Mouse (Mus musculus): ENCODE measurements around the gene Ppp1r3e. TPM values are rescaled to one million over a fixed set of nuclear protein-coding genes. Genes with fewer than 3 reads are reported as not detected.

Ppp1r3e gene
- polyA plus RNA-seq, 1 experiment, result 1.7 TPM

DNA sequence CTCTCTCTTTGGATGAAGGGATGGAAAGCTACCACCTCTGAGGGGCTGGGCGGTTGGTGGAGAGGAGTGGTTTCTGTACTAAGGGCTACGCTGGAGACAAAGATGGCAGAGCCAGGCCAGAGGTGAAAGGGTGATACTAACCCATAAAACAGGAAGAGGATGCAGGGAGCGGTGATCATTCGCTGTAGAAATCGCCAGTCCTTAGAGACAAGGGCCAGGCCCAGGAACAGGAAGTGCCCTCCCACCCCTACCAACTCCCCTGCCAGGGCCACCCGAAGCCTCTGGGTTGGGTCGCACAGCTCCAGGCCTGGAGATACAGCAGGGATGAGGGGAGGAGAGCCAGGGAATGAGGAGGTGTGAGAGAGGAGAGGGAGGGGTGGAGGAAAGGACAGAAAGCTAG, 31.3 kb upstream of the Ppp1r3e start:
- no peaks in the 10 kb centered on the region for H3K36me3 ChIP-seq (replicated peaks; ENCODE audit: low read length)
- TF ChIP-seq FLI1 (IDR thresholded peaks at IDR 0.05; ENCODE audit: low read length), result no peak
- TF ChIP-seq GATA1 (IDR thresholded peaks at IDR 0.05; ENCODE audit: borderline replicate concordance, low read length), result no peak
- H3K9me3 ChIP-seq, result no peaks in the 10 kb centered on the region
- peaks cover 22% of the 10 kb centered on the region for H3K4me1 ChIP-seq
- H3K4me3 ChIP-seq (replicated peaks), result no peak overlapping the region
- H3K27me3 ChIP-seq (replicated peaks), result peaks cover 88% of the 10 kb centered on the region

DNA sequence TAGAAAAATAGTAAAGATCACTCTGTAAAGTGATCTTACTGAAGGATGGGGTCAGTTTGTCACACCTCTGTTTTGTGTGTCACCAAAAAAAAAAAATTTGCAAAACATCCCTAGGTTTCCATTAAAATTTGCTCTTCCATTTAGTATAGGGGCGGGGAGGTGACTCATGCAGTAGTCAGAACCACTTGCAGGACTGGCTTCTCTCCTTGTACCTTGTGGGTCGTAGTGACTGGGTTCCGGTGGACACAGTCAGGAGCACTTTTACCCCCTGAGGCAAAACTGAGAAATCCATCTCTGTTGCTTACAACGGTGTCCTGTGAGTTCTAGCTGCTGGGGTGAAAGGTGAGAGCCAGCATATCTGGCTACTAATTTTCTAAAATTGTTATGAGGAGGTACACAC, 26.3 kb upstream of the Ppp1r3e start:
- Histone ChIP-seq H3K4me1 (peaks cover 10% of the 10 kb centered on the region), H3K9me3 (no peaks in the 10 kb centered on the region), H3K27me3 (replicated peaks) (peaks cover 40% of the 10 kb centered on the region), H3K4me3 (replicated peaks) (no peak overlapping the region), H3K36me3 (replicated peaks; ENCODE audit: low read length) (peaks cover 6% of the 10 kb centered on the region)
- TF ChIP-seq GATA1 (IDR thresholded peaks at IDR 0.05; ENCODE audit: borderline replicate concordance, low read length) (no peak), FLI1 (IDR thresholded peaks at IDR 0.05; ENCODE audit: low read length) (no peak)

DNA sequence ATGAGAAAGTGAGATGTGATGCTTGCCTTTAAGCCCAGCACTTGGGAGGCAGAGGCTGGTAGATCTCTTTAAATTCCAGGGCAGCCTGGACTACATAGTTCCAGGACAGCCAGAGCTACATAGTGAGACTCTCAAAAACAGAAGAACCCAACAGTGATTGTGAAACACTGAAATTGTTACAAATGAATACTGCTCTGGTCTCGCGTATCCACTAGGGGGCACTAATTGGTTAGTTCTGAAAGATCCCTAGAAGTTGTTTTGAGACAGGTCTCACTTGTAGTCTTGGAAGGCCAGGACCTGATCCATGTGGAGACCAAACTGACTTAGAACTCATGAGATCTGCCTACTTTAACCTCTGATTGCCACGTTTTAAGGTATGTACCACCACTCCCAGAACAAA, 23.0 kb upstream of the Ppp1r3e start:
- Histone ChIP-seq H3K4me1 (peaks cover 14% of the 10 kb centered on the region; the same call in 1 of the 2 replicates), H3K36me3 (replicated peaks; ENCODE audit: low read length) (peaks cover 38% of the 10 kb centered on the region), H3K9me3 (no peaks in the 10 kb centered on the region), H3K4me3 (replicated peaks) (no peak overlapping the region), H3K27me3 (replicated peaks) (peaks cover 12% of the 10 kb centered on the region)
- no peak for TF ChIP-seq FLI1 (IDR thresholded peaks at IDR 0.05; ENCODE audit: low read length)
- no peak for TF ChIP-seq GATA1 (IDR thresholded peaks at IDR 0.05; ENCODE audit: borderline replicate concordance, low read length)

DNA sequence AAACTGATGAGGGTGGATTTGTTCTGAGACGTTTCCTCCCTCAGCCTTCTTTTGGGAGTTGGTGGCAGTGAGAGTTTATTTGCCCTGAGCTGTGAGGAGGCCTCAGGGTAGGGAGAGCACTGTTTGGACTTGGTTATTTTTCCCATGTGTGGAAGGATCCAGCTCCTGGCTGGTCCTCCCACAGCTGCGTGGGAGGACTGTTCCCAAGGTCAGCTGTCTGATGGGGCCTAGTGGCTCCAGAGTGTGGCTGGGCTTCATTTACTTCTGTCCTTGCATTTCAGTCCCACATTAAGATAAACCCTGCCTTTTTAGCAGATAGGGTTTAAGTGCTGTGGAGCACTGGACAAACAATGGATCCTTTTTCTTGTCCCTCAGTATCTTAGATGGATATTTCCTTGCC, 20.1 kb upstream of the Ppp1r3e start:
- H3K9me3 ChIP-seq, result no peaks in the 10 kb centered on the region
- peaks cover 43% of the 10 kb centered on the region for H3K36me3 ChIP-seq (replicated peaks; ENCODE audit: low read length)
- no peaks in the 10 kb centered on the region for H3K27me3 ChIP-seq (replicated peaks)
- TF ChIP-seq GATA1 (IDR thresholded peaks at IDR 0.05; ENCODE audit: borderline replicate concordance, low read length), result no peak
- no peak for TF ChIP-seq FLI1 (IDR thresholded peaks at IDR 0.05; ENCODE audit: low read length)
- no peak overlapping the region for H3K4me3 ChIP-seq (replicated peaks)
- H3K4me1 ChIP-seq, result peaks cover 30% of the 10 kb centered on the region

DNA sequence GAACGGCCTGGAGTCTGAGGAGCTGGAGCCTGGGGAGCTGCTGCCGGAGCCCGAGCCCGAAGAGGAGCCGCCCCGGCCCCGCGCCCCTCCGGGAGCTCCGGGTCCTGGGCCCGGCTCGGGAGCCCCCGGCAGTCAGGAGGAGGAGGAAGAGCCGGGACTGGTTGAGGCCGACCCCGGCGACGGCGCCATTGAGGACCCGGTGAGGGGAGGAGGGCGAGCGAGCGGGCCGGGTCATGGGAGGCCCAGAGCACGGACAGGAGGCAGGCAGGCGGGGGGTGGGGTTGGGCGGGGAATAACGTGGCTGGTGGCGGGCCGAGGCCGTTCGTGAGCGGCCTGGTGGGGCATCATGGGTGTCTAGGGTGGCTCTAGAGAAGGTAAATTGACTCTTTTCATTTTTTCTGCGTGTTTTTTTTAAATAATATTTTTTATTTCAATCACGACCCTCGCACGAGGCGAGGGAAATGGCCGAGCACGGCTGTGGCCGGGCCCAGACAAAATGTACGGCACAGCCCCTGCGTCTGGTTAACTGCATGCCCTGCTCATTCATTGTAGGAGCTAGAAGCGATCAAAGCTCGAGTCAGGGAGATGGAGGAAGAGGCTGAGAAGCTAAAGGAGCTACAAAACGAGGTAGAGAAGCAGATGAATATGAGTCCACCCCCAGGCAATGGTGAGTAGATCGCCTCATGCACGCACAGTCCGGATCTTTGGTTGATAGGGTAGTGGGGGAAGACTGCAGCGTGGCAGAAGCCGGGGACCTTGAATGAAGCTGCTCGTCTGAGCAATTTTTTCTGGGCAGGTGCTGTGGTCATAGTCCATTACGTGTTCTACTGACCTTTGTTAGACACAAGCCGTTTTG, 17.2 kb upstream of the Ppp1r3e start:
- no peaks in the 10 kb centered on the region for H3K9me3 ChIP-seq
- no peaks in the 10 kb centered on the region for H3K27me3 ChIP-seq (replicated peaks)
- H3K4me3 ChIP-seq (replicated peaks), result peak overlapping the region; percentile 94
- TF ChIP-seq GATA1 (IDR thresholded peaks at IDR 0.05; ENCODE audit: borderline replicate concordance, low read length) (no peak), FLI1 (IDR thresholded peaks at IDR 0.05; ENCODE audit: low read length) (no peak)
- peaks cover 49% of the 10 kb centered on the region for H3K36me3 ChIP-seq (replicated peaks; ENCODE audit: low read length)
- peaks cover 36% of the 10 kb centered on the region for H3K4me1 ChIP-seq

GRCm38 (mm10) chr14:54893651-54894181, 16.4 kb upstream of the Ppp1r3e start:
- Histone ChIP-seq H3K27me3 (replicated peaks) (no peaks in the 10 kb centered on the region), H3K4me1 (peaks cover 36% of the 10 kb centered on the region), H3K36me3 (replicated peaks; ENCODE audit: low read length) (peaks cover 43% of the 10 kb centered on the region), H3K9me3 (no peaks in the 10 kb centered on the region), H3K4me3 (replicated peaks) (peak overlapping the region; percentile 94)
- TF ChIP-seq FLI1 (IDR thresholded peaks at IDR 0.05; ENCODE audit: low read length), result no peak
- no peak for TF ChIP-seq GATA1 (IDR thresholded peaks at IDR 0.05; ENCODE audit: borderline replicate concordance, low read length)

- no peak for TF ChIP-seq FLI1 (IDR thresholded peaks at IDR 0.05; ENCODE audit: low read length)
- no peak for TF ChIP-seq GATA1 (IDR thresholded peaks at IDR 0.05; ENCODE audit: borderline replicate concordance, low read length)
- H3K27me3 ChIP-seq (replicated peaks), result no peaks in the 10 kb centered on the region
- H3K4me1 ChIP-seq, result peaks cover 36% of the 10 kb centered on the region
- no peaks in the 10 kb centered on the region for H3K9me3 ChIP-seq
- H3K4me3 ChIP-seq (replicated peaks), result peak within 1 kb of the TSS; percentile 94
- peaks cover 33% of the 10 kb centered on the region for H3K36me3 ChIP-seq (replicated peaks; ENCODE audit: low read length)
Observed at GRCm38 (mm10) chr14:54892200-54892599, 14.8 kb upstream of the Ppp1r3e start, which contains the start of gene Pabpn1. Pabpn1 (plus strand) TSS chr14:54892500.

DNA sequence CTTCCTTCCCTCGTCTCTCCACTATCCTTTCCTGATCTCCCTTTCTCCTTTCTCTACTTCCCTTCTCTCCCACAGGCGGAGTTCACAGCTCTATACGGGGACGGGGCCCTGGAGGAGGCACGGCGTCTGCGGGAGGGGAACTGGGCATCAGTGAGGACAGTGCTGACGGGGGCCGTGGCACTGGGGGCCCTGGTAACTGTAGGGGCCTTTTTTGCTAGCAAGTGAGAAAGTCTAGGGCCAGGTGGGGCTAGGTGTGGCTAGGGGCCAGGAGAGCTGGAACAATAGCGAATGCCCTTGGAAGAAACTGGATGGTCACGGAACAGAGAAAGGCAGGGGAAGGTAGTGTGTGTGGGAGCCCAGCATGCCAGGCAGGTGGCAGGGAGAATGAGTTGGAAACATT, 8.0 kb upstream of the Ppp1r3e start:
- peaks cover 26% of the 10 kb centered on the region for H3K4me1 ChIP-seq
- peaks cover 6% of the 10 kb centered on the region for H3K9me3 ChIP-seq
- H3K27me3 ChIP-seq (replicated peaks), result no peaks in the 10 kb centered on the region
- H3K4me3 ChIP-seq (replicated peaks), result no peak overlapping the region
- TF ChIP-seq FLI1 (IDR thresholded peaks at IDR 0.05; ENCODE audit: low read length) (no peak), GATA1 (IDR thresholded peaks at IDR 0.05; ENCODE audit: borderline replicate concordance, low read length) (no peak)
- peaks cover 30% of the 10 kb centered on the region for H3K36me3 ChIP-seq (replicated peaks; ENCODE audit: low read length)

GRCm38 (mm10) chr14:54884022-54884712, 6.8 kb upstream of the Ppp1r3e start:
- peak overlapping the region; percentile 92 for H3K4me3 ChIP-seq (replicated peaks)
- H3K4me1 ChIP-seq, result peaks cover 24% of the 10 kb centered on the region
- H3K36me3 ChIP-seq (replicated peaks; ENCODE audit: low read length), result peaks cover 30% of the 10 kb centered on the region
- no peak for TF ChIP-seq FLI1 (IDR thresholded peaks at IDR 0.05; ENCODE audit: low read length)
- TF ChIP-seq GATA1 (IDR thresholded peaks at IDR 0.05; ENCODE audit: borderline replicate concordance, low read length), result no peak
- H3K9me3 ChIP-seq, result peaks cover 6% of the 10 kb centered on the region
- H3K27me3 ChIP-seq (replicated peaks), result no peaks in the 10 kb centered on the region
